Mouse (Mus musculus) neural tube, embryonic 13.5 days (tissue): ENCODE measurements around the gene Gm10300. TPM values are rescaled to one million over a fixed set of nuclear protein-coding genes. Genes with fewer than 3 reads are reported as not detected.

ENCODE experiments used
- ATAC-seq: fragments of 200-750 bp; cut with Nextera tagmentation; 2 replicates; pipeline ENCODE4 v1.8.0; 2017; ENCODE audit warnings: low read depth, mild to moderate bottlenecking, moderate TSS enrichment, moderate library complexity
- H3K27ac ChIP-seq: fragments of 300-500 bp; sonication (generic); replicated peaks from 2 replicates; pipeline ENCODE4 v1.5.1; 2015; ENCODE audit warnings: moderate library complexity, mild to moderate bottlenecking, inconsistent platforms
- H3K27me3 ChIP-seq: fragments of 300-500 bp; sonication (generic); 2 replicates; pipeline ENCODE4 v1.6.1; 2015; ENCODE audit warnings: mild to moderate bottlenecking, inconsistent platforms
- H3K36me3 ChIP-seq: fragments of 300-500 bp; sonication (generic); 2 replicates; pipeline ENCODE4 v1.6.1; 2015; ENCODE audit warnings: mild to moderate bottlenecking, inconsistent platforms
- H3K4me1 ChIP-seq: fragments of 300-500 bp; sonication (generic); replicated peaks from 2 replicates; pipeline ENCODE4 v1.6.1; 2015; ENCODE audit warnings: inconsistent platforms
- H3K4me2 ChIP-seq: fragments of 300-500 bp; sonication (generic); 2 replicates; pipeline ENCODE4 v1.6.1; 2015; ENCODE audit warnings: inconsistent platforms, mild to moderate bottlenecking, moderate library complexity
- H3K4me3 ChIP-seq: fragments of 300-500 bp; sonication (generic); 2 replicates; pipeline ENCODE4 v1.5.1; 2015; ENCODE audit warnings: mild to moderate bottlenecking, inconsistent platforms
- H3K9ac ChIP-seq: fragments of 300-500 bp; sonication (generic); 2 replicates; pipeline ENCODE4 v1.6.1; 2015; ENCODE audit warnings: moderate library complexity, mild to moderate bottlenecking, inconsistent platforms
- H3K9me3 ChIP-seq: fragments of 300-500 bp; sonication (generic); 2 replicates; pipeline ENCODE4 v1.6.1; 2016; ENCODE audit warnings: inconsistent platforms
- WGBS: fragments of 180-500 bp; shearing (Covaris S2); methylation state at CpG from one replicate; pipeline ENCODE4 v1.1.7; 2015; 5-methylcytosine and 5-hydroxymethylcytosine counted together
- polyA plus RNA-seq: library from polyadenylated mRNA; unstranded; fragments of >200 nt; fragmentation: Nextera tagmentation; extraction: Ambion mirVana; gene quantifications from 2 replicates; pipeline ENCODE4 v1.2.1, GENCODE M21; 2015

Gm10300 gene
- polyA plus RNA-seq, 1 experiment from 2014 or later, result 0.20 TPM

GRCm38 (mm10) chr4:132074933-132075769 is 654 bp downstream of the Gm10300 start, which contains the start of gene Epb41:
Epb41 (minus strand) TSS chr4:132075321.
- no peaks in the 10 kb centered on the region for H3K36me3 ChIP-seq
- H3K9ac ChIP-seq, result peak within 1 kb of the TSS; percentile 76
- peaks cover 15% of the 10 kb centered on the region for H3K4me1 ChIP-seq
- H3K27me3 ChIP-seq, result peaks cover 13% of the 10 kb centered on the region; the same call in 1 of the 2 replicates
- no peaks in the 10 kb centered on the region for H3K9me3 ChIP-seq
- peak within 1 kb of the TSS; percentile 59 for H3K4me3 ChIP-seq
- WGBS, result 2% methylated on average over 47 of the region's 47 CpGs
- H3K4me2 ChIP-seq, result peak within 1 kb of the TSS; percentile 97
- no peak within 1 kb of the TSS for H3K27ac ChIP-seq
- peak; percentile 92 for ATAC-seq

- 44% methylated on average over 1 of the region's 1 CpGs for WGBS
- Histone ChIP-seq H3K27me3 (peaks cover 13% of the 10 kb centered on the region; the same call in 1 of the 2 replicates), H3K4me3 (peak overlapping the region; percentile 59), H3K4me2 (peak overlapping the region; percentile 97), H3K4me1 (peaks cover 15% of the 10 kb centered on the region), H3K9me3 (no peaks in the 10 kb centered on the region), H3K9ac (no peak overlapping the region), H3K27ac (no peak overlapping the region), H3K36me3 (no peaks in the 10 kb centered on the region)
- no peak for ATAC-seq
Observed at GRCm38 (mm10) chr4:132075796-132076195, 1.3 kb downstream of the Gm10300 start.

- no peaks in the 10 kb centered on the region for H3K9me3 ChIP-seq
- 41% methylated on average over 20 of the region's 20 CpGs for WGBS
- no peaks in the 10 kb centered on the region for H3K36me3 ChIP-seq
- H3K27ac ChIP-seq, result no peak overlapping the region
- H3K4me3 ChIP-seq, result no peak overlapping the region
- peaks cover 13% of the 10 kb centered on the region; the same call in 1 of the 2 replicates for H3K27me3 ChIP-seq
- ATAC-seq, result no peak
- H3K4me2 ChIP-seq, result no peak overlapping the region; the same call in 1 of the 2 replicates
- H3K4me1 ChIP-seq, result peaks cover 15% of the 10 kb centered on the region
- H3K9ac ChIP-seq, result no peak overlapping the region
Observed at GRCm38 (mm10) chr4:132076480-132077405, 2.2 kb downstream of the Gm10300 start.

GRCm38 (mm10) chr4:132077445-132077844 is 2.9 kb downstream of the Gm10300 start:
- no peak for ATAC-seq
- WGBS, result 68% methylated on average over 7 of the region's 7 CpGs

GRCm38 (mm10) chr4:132078296-132078714 is 3.8 kb downstream of the Gm10300 start:
- ATAC-seq, result no peak
- 59% methylated on average over 7 of the region's 7 CpGs for WGBS
- no peaks in the 10 kb centered on the region for H3K9me3 ChIP-seq
- H3K4me2 ChIP-seq, result no peak overlapping the region
- H3K4me1 ChIP-seq, result peaks cover 15% of the 10 kb centered on the region
- no peak overlapping the region for H3K9ac ChIP-seq
- peaks cover 6% of the 10 kb centered on the region; the same call in 1 of the 2 replicates for H3K27me3 ChIP-seq
- H3K27ac ChIP-seq, result no peak overlapping the region
- no peaks in the 10 kb centered on the region for H3K36me3 ChIP-seq
- no peak overlapping the region for H3K4me3 ChIP-seq

More at GRCm38 (mm10) chr4:132077445-132077844, 2.9 kb downstream of the Gm10300 start:
- H3K27ac ChIP-seq, result no peak overlapping the region
- H3K27me3 ChIP-seq, result peaks cover 13% of the 10 kb centered on the region; the same call in 1 of the 2 replicates
- no peaks in the 10 kb centered on the region for H3K9me3 ChIP-seq
- no peaks in the 10 kb centered on the region for H3K36me3 ChIP-seq
- H3K4me2 ChIP-seq, result no peak overlapping the region
- H3K4me3 ChIP-seq, result no peak overlapping the region
- H3K9ac ChIP-seq, result no peak overlapping the region
- H3K4me1 ChIP-seq, result peaks cover 15% of the 10 kb centered on the region

GRCm38 (mm10) chr4:132079555-132080275 is 5.2 kb downstream of the Gm10300 start:
- no peak for ATAC-seq
- Histone ChIP-seq H3K4me2 (0 out of 2 replicates have a peak overlapping the region, but pooled peaks have one; percentile 20), H3K27ac (no peak overlapping the region), H3K9me3 (no peaks in the 10 kb centered on the region), H3K9ac (no peak overlapping the region), H3K27me3 (no peaks in the 10 kb centered on the region), H3K4me1 (peaks cover 14% of the 10 kb centered on the region; the same call in 1 of the 2 replicates), H3K4me3 (no peak overlapping the region), H3K36me3 (no peaks in the 10 kb centered on the region)
- WGBS, result 14% methylated on average over 19 of the region's 19 CpGs

GRCm38 (mm10) chr4:132080492-132080983 is 6.0 kb downstream of the Gm10300 start:
- no peaks in the 10 kb centered on the region for H3K27me3 ChIP-seq
- H3K27ac ChIP-seq, result no peak overlapping the region
- H3K36me3 ChIP-seq, result no peaks in the 10 kb centered on the region
- H3K4me3 ChIP-seq, result no peak overlapping the region
- 0 out of 2 replicates have a peak, but pooled peaks cover 10% of the 10 kb centered on the region for H3K4me1 ChIP-seq
- 68% methylated on average over 4 of the region's 4 CpGs for WGBS
- ATAC-seq, result no peak
- H3K9me3 ChIP-seq, result no peaks in the 10 kb centered on the region
- no peak overlapping the region for H3K9ac ChIP-seq
- no peak overlapping the region for H3K4me2 ChIP-seq

GRCm38 (mm10) chr4:132085114-132085513 is 10.6 kb downstream of the Gm10300 start:
- no peak for ATAC-seq
- Histone ChIP-seq H3K27me3 (no peaks in the 10 kb centered on the region), H3K9ac (no peak overlapping the region), H3K36me3 (no peaks in the 10 kb centered on the region), H3K9me3 (no peaks in the 10 kb centered on the region), H3K27ac (no peak overlapping the region), H3K4me2 (no peak overlapping the region), H3K4me3 (no peak overlapping the region), H3K4me1 (0 out of 2 replicates have a peak, but pooled peaks cover 8% of the 10 kb centered on the region)
- 83% methylated on average over 7 of the region's 7 CpGs for WGBS

- Histone ChIP-seq H3K36me3 (no peaks in the 10 kb centered on the region), H3K4me3 (no peak overlapping the region), H3K27ac (no peak overlapping the region), H3K9me3 (no peaks in the 10 kb centered on the region), H3K9ac (no peak overlapping the region), H3K4me2 (no peak overlapping the region), H3K27me3 (no peaks in the 10 kb centered on the region), H3K4me1 (0 out of 2 replicates have a peak, but pooled peaks cover 3% of the 10 kb centered on the region)
- ATAC-seq, result no peak
- 21% methylated on average over 7 of the region's 7 CpGs for WGBS
Observed at GRCm38 (mm10) chr4:132088921-132089320, 14.4 kb downstream of the Gm10300 start.

- Histone ChIP-seq H3K9me3 (no peaks in the 10 kb centered on the region), H3K4me1 (no peaks in the 10 kb centered on the region), H3K27ac (no peak overlapping the region), H3K27me3 (no peaks in the 10 kb centered on the region), H3K36me3 (no peaks in the 10 kb centered on the region), H3K9ac (no peak overlapping the region), H3K4me2 (no peak overlapping the region), H3K4me3 (no peak overlapping the region)
- ATAC-seq, result no peak
- 62% methylated on average over 6 of the region's 6 CpGs for WGBS
Observed at GRCm38 (mm10) chr4:132093136-132093535, 18.6 kb downstream of the Gm10300 start.

GRCm38 (mm10) chr4:132093928-132094327 is 19.4 kb downstream of the Gm10300 start:
- no peak overlapping the region for H3K4me3 ChIP-seq
- no peaks in the 10 kb centered on the region for H3K36me3 ChIP-seq
- no peaks in the 10 kb centered on the region for H3K27me3 ChIP-seq
- H3K4me1 ChIP-seq, result no peaks in the 10 kb centered on the region
- H3K9me3 ChIP-seq, result no peaks in the 10 kb centered on the region
- 92% methylated on average over 5 of the region's 5 CpGs for WGBS
- no peak overlapping the region for H3K27ac ChIP-seq
- no peak overlapping the region for H3K9ac ChIP-seq
- no peak for ATAC-seq
- no peak overlapping the region for H3K4me2 ChIP-seq
